Mouse (Mus musculus): Measurements from ENCODE around the gene Slc29a4. TPM values are rescaled to one million over a fixed set of nuclear protein-coding genes. Genes with fewer than 3 reads are reported as not detected.

Slc29a4 gene
- polyA plus RNA-seq, 1 experiment from 2014 or later: not detected

Other genes with a start within 250 kb of the Slc29a4 start
- 20.0 to 30.2 TPM (median 20.7 TPM) in 3 replicates for gene Ap5z1, start 228.6 kb upstream of the Slc29a4 start, polyA plus RNA-seq (2018)
- not detected in 3 replicates for gene Papolb, start 162.4 kb upstream of the Slc29a4 start, polyA plus RNA-seq (2018)
- not detected in 3 replicates for gene Radil, start 141.4 kb upstream of the Slc29a4 start, polyA plus RNA-seq (2018)
- not detected in 3 replicates for gene Mmd2, start 83.7 kb upstream of the Slc29a4 start, polyA plus RNA-seq (2018)
- 16.2 to 18.9 TPM (median 17.6 TPM) in 3 replicates for gene Wipi2, start 64.8 kb upstream of the Slc29a4 start, polyA plus RNA-seq (2018)
- gene Tnrc18, start 125.2 kb downstream of the Slc29a4 start, polyA plus RNA-seq (2018): 25.5 to 27.5 TPM (median 26.9 TPM) in 3 replicates
- gene Fbxl18, start 202.9 kb downstream of the Slc29a4 start, polyA plus RNA-seq (2018): 2.5 to 5.4 TPM (median 3.5 TPM) in 3 replicates
- gene Actb, start 214.2 kb downstream of the Slc29a4 start, polyA plus RNA-seq (2018): 4,180 to 7,540 TPM (median 4,195 TPM) in 3 replicates